In genomic region chr9:21507753-21508430, GRCm38 (mm10) we compare ENCODE assay signal across 16 mouse cellular contexts. TPM values are rescaled to one million over a fixed set of nuclear protein-coding genes. Genes with fewer than 3 reads are reported as not detected.
A peak's percentile ranks its signal among the peaks of the same experiment; 100 is the strongest.
DNase-seq lines count a peak whose midpoint lies in the region; TF ChIP-seq lines count a peak whose summit lies in the region.
"Had no signal": no experiment of that assay in that cellular context is flagged by ENCODE, and none has a peak within 500 bp of the region (broad histone marks: within the 10 kb centered on the region; RNA-seq: fewer than 3 reads in every experiment).

No protein-coding gene starts in this region.

- H3K79me2 ChIP-seq in CH12.LX (replicated peaks; ENCODE audit: control insufficient read depth, extremely low read depth, insufficient read depth, poor library complexity, severe bottlenecking), result no peaks in the 10 kb centered on the region
- H3K79me2 ChIP-seq in MEL (ENCODE audit: control insufficient read depth, insufficient read depth, low read length, poor library complexity), result peaks cover 8% of the 10 kb centered on the region

- TF ChIP-seq RAD21 in CH12.LX (IDR thresholded peaks at IDR 0.05; ENCODE audit: low read depth, low read length) (no peak), MEL (IDR thresholded peaks at IDR 0.05; ENCODE audit: low read depth, low read length) (no peak)

- in situ Hi-C loops in CH12.LX (cut with MboI; ENCODE audit: low pct_ligation_motif_present, low pct_unique_long_range_greater_than_20kb, low sequenced_read_pairs), result no loop called here

- intact Hi-C loops in left cerebral cortex, postnatal 4 days (cut with DNase I), result no loop called here
- intact Hi-C loops in left cerebral cortex, adult 2 months (cut with DNase I), result no loop called here

- H3K4me1 ChIP-seq in CH12.LX (ENCODE audit: control insufficient read depth in 1 of 2, insufficient read depth in 2 of 2), result peaks cover 11 to 36% of the 10 kb centered on the region in 2 experiments
- peaks cover 2 to 17% of the 10 kb centered on the region in 2 experiments; a peak in 3 of 4 replicates for H3K4me1 ChIP-seq in MEL (ENCODE audit: control insufficient read depth in 1 of 2, insufficient read depth in 2 of 2, low read length in 2 of 2)

- peak; percentile 42 to 44 for DNase-seq in cerebellum, postnatal 10 days
- DNase-seq in cerebellum, adult 8-10 months, result no peak
- peak; percentile 27 for DNase-seq in left cerebral cortex, postnatal 4 days
- DNase-seq in left cerebral cortex, adult 2 months (ENCODE audit: extremely low spot score in 1 of 2, low spot score in 2 of 2), result no peak
- DNase-seq in CH12.LX (ENCODE audit: extremely low read depth) (no peak), MEL (ENCODE audit: low read depth, low spot score) (no peak)
- DNase-seq in lung, postnatal 4 days, result no peak
- DNase-seq: adrenal gland, postnatal 14 days; heart, postnatal 36 days; thymus, adult 2 months had no signal

- TF ChIP-seq CTCF in left cerebral cortex, adult 2 months (IDR thresholded peaks at IDR 0.05), result no peak; the same call in 1 of the 2 replicates
- TF ChIP-seq CTCF in CH12.LX (conservative IDR thresholded peaks at IDR 0.05 in 1 of 2, IDR thresholded peaks at IDR 0.05 in 1 of 2; ENCODE audit: low read depth in 2 of 2, low read length in 2 of 2) (no peak), MEL (IDR thresholded peaks at IDR 0.05 in 2 of 3, conservative IDR thresholded peaks at IDR 0.05 in 1 of 3; ENCODE audit: control insufficient read depth in 1 of 3, insufficient read depth in 1 of 3, low read depth in 2 of 3, low read length in 3 of 3, poor library complexity in 1 of 3, severe bottlenecking in 1 of 3) (no peak)

- H3K9ac ChIP-seq in CH12.LX (ENCODE audit: insufficient read depth, low read depth), result no peak overlapping the region
- H3K9ac ChIP-seq in MEL (ENCODE audit: control insufficient read depth, low read depth, low read length, poor library complexity, severe bottlenecking), result no peak overlapping the region
- H3K9ac ChIP-seq: heart, embryonic 15.5 days; hindbrain, embryonic 13.5 days; limb, embryonic 15.5 days; midbrain, embryonic 13.5 days had no signal

- no peak overlapping the region for H3K4me2 ChIP-seq in CH12.LX (ENCODE audit: insufficient read depth, low read depth, poor library complexity, severe bottlenecking)
- H3K4me2 ChIP-seq: heart, embryonic 15.5 days; midbrain, embryonic 13.5 days had no signal

- TF ChIP-seq POLR2A in CH12.LX (IDR thresholded peaks at IDR 0.05; ENCODE audit: low read depth, low read length) (no peak), MEL (IDR thresholded peaks at IDR 0.05; ENCODE audit: control insufficient read depth in 1 of 2, insufficient read depth in 1 of 2, low read depth in 1 of 2, low read length in 2 of 2, poor library complexity in 1 of 2) (peak in 1 of 2 experiments; percentile 45; a peak in 1 of 4 replicates)

- peaks cover under 1% of the 10 kb centered on the region for H3K9me3 ChIP-seq in CH12.LX (replicated peaks; ENCODE audit: low read length)
- no peaks in the 10 kb centered on the region for H3K9me3 ChIP-seq in MEL (replicated peaks; ENCODE audit: insufficient read depth, low read length)
- H3K9me3 ChIP-seq: heart, embryonic 15.5 days; hindbrain, embryonic 13.5 days; limb, embryonic 15.5 days; midbrain, embryonic 13.5 days had no signal

- no peak overlapping the region for H3K4me3 ChIP-seq in left cerebral cortex, adult 2 months
- H3K4me3 ChIP-seq in CH12.LX (replicated peaks in 1 of 3; ENCODE audit: low read depth in 2 of 3, low read length in 2 of 3, poor library complexity in 1 of 3) (no peak overlapping the region), MEL (ENCODE audit: control insufficient read depth in 1 of 2, insufficient read depth in 1 of 2, low read depth in 2 of 2, low read length in 2 of 2) (no peak overlapping the region)
- H3K4me3 ChIP-seq: heart, embryonic 15.5 days; hindbrain, embryonic 13.5 days; layer of hippocampus, adult 2 months; midbrain, embryonic 13.5 days had no signal

- dilution Hi-C loops in CH12.LX (cut with MboI; ENCODE audit: extremely low pct_ligation_motif_present, extremely low pct_unique_long_range_greater_than_20kb, low sequenced_read_pairs), result no loop called here

- H3K36me3 ChIP-seq in CH12.LX (replicated peaks in 1 of 2; ENCODE audit: control insufficient read depth in 1 of 2, insufficient read depth in 1 of 2, low read length in 1 of 2) (peaks cover 54 to 61% of the 10 kb centered on the region in 2 experiments), MEL (ENCODE audit: control insufficient read depth in 1 of 2, insufficient read depth in 2 of 2, low read length in 2 of 2) (peaks cover 7 to 14% of the 10 kb centered on the region in 2 experiments)

- no peak for TF ChIP-seq EP300 in CH12.LX (IDR thresholded peaks at IDR 0.05; ENCODE audit: low read length)
- no peak for TF ChIP-seq EP300 in MEL (IDR thresholded peaks at IDR 0.05; ENCODE audit: low read depth in 1 of 2, low read length in 2 of 2)

- H3K27me3 ChIP-seq in CH12.LX (replicated peaks) (no peaks in the 10 kb centered on the region), MEL (ENCODE audit: control insufficient read depth in 1 of 2, insufficient read depth in 2 of 2, low read length in 2 of 2) (no peaks in the 10 kb centered on the region)
- H3K27me3 ChIP-seq: heart, embryonic 15.5 days; hindbrain, embryonic 13.5 days; limb, embryonic 15.5 days; midbrain, embryonic 13.5 days had no signal

- H3K27ac ChIP-seq in left cerebral cortex, adult 2 months, result no peak overlapping the region
- H3K27ac ChIP-seq in CH12.LX (ENCODE audit: insufficient read depth, low read depth) (no peak overlapping the region), MEL (ENCODE audit: control insufficient read depth, low read depth, low read length) (no peak overlapping the region)
- H3K27ac ChIP-seq: heart, embryonic 15.5 days; hindbrain, embryonic 13.5 days; macrophage; midbrain, embryonic 13.5 days had no signal

TF ChIP-seq in CH12.LX, 34 proteins besides CTCF, POLR2A, EP300 and RAD21:
- TF ChIP-seq ZMIZ1 (IDR thresholded peaks at IDR 0.05; ENCODE audit: low read depth, low read length) (0 out of 2 replicates have a peak, but pooled peaks have one; percentile 18), SIN3A (IDR thresholded peaks at IDR 0.05; ENCODE audit: low read length) (no peak), HCFC1 (IDR thresholded peaks at IDR 0.05; ENCODE audit: low read depth, low read length) (no peak), ELF1 (IDR thresholded peaks at IDR 0.05; ENCODE audit: low read depth, low read length) (no peak), PAX5 (IDR thresholded peaks at IDR 0.05; ENCODE audit: low read length) (no peak)
TF ChIP-seq in CH12.LX: peak in this region for 1.

TF ChIP-seq in MEL, 35 proteins besides CTCF, POLR2A, EP300 and RAD21:
- TF ChIP-seq HCFC1 (IDR thresholded peaks at IDR 0.05; ENCODE audit: low read depth, low read length) (no peak), POLR2AphosphoS5 (IDR thresholded peaks at IDR 0.05; ENCODE audit: borderline replicate concordance, low read depth, low read length) (0 out of 2 replicates have a peak, but pooled peaks have one; percentile 66), TCF12 (IDR thresholded peaks at IDR 0.05; ENCODE audit: low read depth, low read length) (no peak), MAFK (IDR thresholded peaks at IDR 0.05; ENCODE audit: borderline replicate concordance, low read depth, low read length) (no peak), GABPA (IDR thresholded peaks at IDR 0.05; ENCODE audit: low read depth, low read length) (no peak), SMC3 (IDR thresholded peaks at IDR 0.05; ENCODE audit: low read depth, low read length) (no peak), GATA1 (IDR thresholded peaks at IDR 0.05; ENCODE audit: low read depth, low read length) (no peak), ZC3H11A (IDR thresholded peaks at IDR 0.05; ENCODE audit: low read depth, low read length) (no peak)

RNA-seq across cellular contexts. Expression of gene Tmed1, which starts 2.2 kb away (rescaled TPM):
- total RNA-seq in left cerebral cortex, postnatal 4 days (2021), result 10 to 100 TPM; 18.6 to 19.1 TPM
- total RNA-seq in left cerebral cortex, adult 2 months (2021), result 10 to 100 TPM; 13.1 to 13.9 TPM
- total RNA-seq in CH12.LX (2012; rRNA removed) (28.4 and 28.8 TPM in 2 replicates), CH12.LX (2014; rRNA removed) (21.7 and 25.5 TPM in 2 replicates), MEL (2012; rRNA removed) (128 and 146 TPM in 2 replicates)
- polyA plus RNA-seq in CH12.LX (2012; ENCODE audit: insufficient read length, low read depth) (17.1 and 19.8 TPM in 2 replicates), MEL (2012; ENCODE audit: insufficient read depth in 1 of 2, insufficient read length in 2 of 2, low read depth in 1 of 2, low replicate concordance in 2 of 2, missing spikeins in 1 of 2) (10 to 100 TPM in 1 of 2 experiments, not detected in 1; 89.4 TPM)

RNA-seq across cellular contexts. Expression of gene AB124611, which starts 18.1 kb away (rescaled TPM):
- total RNA-seq in left cerebral cortex, postnatal 4 days (2021), result under 1 TPM; 0.44 to 0.64 TPM
- under 1 TPM in 1 of 2 experiments, not detected in 1; 0.29 TPM for total RNA-seq in left cerebral cortex, adult 2 months (2021)
- 0.46 and 0.89 TPM in 2 replicates for total RNA-seq in CH12.LX (2012; rRNA removed)
- 1.5 TPM in 2 replicates for total RNA-seq in CH12.LX (2014; rRNA removed)
- 2.1 and 2.3 TPM in 2 replicates for polyA plus RNA-seq in CH12.LX (2012; ENCODE audit: insufficient read length, low read depth)
- total RNA-seq in MEL (2012; rRNA removed), result 37.2 and 55.2 TPM in 2 replicates
- polyA plus RNA-seq in MEL (2012; ENCODE audit: insufficient read depth in 1 of 2, insufficient read length in 2 of 2, low read depth in 1 of 2, low replicate concordance in 2 of 2, missing spikeins in 1 of 2), result 10 to 100 TPM in 1 of 2 experiments, not detected in 1; 58.7 TPM

RNA-seq across cellular contexts. Expression of gene Carm1, which starts 38.8 kb away (rescaled TPM):
- total RNA-seq in left cerebral cortex, postnatal 4 days (2021), result 100 to 1,000 TPM; 108 to 124 TPM
- 10 to 100 TPM; 78.2 to 79.5 TPM for total RNA-seq in left cerebral cortex, adult 2 months (2021)
- total RNA-seq in CH12.LX (2012; rRNA removed), result 42.2 and 46.7 TPM in 2 replicates
- 19.1 and 21.5 TPM in 2 replicates for total RNA-seq in CH12.LX (2014; rRNA removed)
- 98.5 and 111 TPM in 2 replicates for polyA plus RNA-seq in CH12.LX (2012; ENCODE audit: insufficient read length, low read depth)
- 121 and 131 TPM in 2 replicates for total RNA-seq in MEL (2012; rRNA removed)
- 100 to 1,000 TPM; 121 to 423 TPM for polyA plus RNA-seq in MEL (2012; ENCODE audit: insufficient read depth in 1 of 2, insufficient read length in 2 of 2, low read depth in 1 of 2, low replicate concordance in 2 of 2, missing spikeins in 1 of 2)

Comparison
In these comparisons a context has a peak if more than half of its experiments do, and no peak if none do; other contexts are left out.
1. DNase-seq: peak in cerebellum, postnatal 10 days (2 of 2) and left cerebral cortex, postnatal 4 days (single experiment); none in cerebellum, adult 8-10 months (single experiment), left cerebral cortex, adult 2 months (0 of 2), CH12.LX (single experiment), MEL (single experiment) and lung, postnatal 4 days (0 of 2).
2. RNA of gene AB124611, which starts 18.1 kb away (total RNA-seq): 37.2 to 55.2 TPM in MEL; 0.46 to 1.5 TPM in CH12.LX, 0.44 to 0.64 TPM in left cerebral cortex, postnatal 4 days and 0.29 TPM in left cerebral cortex, adult 2 months; every median in the first group is over 10 times any median in the second.